Mouse (Mus musculus): ENCODE data around the gene Il12rb1.

Il12rb1 gene

DNA sequence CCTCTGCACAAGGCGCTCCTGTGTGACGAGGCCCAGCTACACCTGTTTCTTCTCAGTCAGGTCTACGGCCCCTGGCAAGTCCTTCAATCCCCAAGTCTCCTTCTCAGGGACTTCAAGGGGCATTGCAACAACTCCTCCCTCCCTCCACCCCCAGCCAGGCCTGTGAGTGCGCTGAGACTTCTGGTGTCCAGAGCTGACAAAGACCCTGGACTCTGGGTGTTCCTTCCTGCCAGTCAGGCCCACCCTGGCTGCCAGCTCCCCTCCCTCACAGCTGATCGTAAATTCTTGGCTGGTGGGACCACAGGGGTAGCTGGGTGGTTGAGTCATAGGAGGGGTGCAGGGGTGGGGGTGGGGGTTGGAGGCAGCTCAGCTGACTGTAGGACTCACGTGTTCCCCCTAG, 43.6 kb downstream of the Il12rb1 start:
- DNase-seq (ENCODE audit: low spot score) = no peak

DNA sequence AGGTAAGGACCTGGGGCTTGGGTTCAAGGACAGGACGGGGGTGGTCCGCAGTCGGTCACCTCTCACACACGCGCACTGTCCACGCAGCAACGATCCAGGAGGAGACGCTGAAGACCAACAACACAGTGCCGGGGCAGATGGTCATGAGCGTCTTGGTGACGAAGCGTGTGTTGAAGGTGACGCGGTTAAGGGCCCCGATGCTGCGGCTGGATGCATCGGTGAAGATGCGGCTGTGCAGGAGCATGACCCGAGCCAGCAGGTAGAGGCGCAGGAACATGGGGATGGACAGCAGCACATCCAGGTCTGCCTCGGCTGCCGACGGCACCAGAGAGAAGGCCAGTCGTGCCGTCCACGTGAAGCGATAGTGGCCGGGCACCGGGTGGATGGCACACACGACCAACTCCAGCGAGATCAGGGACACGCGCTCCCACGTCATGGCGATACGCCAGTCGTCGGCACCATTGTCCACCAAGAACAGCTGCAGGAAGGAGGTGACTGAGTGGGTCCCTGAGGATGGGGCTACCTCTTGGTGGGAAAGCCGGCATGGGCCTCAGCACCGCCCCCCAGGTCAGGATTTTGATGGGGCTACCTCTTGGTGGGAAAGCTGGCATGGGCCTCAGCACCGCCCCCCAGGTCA, 44.5 kb downstream of the Il12rb1 start:
- no peak for DNase-seq (ENCODE audit: low spot score)

GRCm38 (mm10) chr8:70853863-70854262, 45.6 kb downstream of the Il12rb1 start:
- DNase-seq (ENCODE audit: low spot score) = no peak

GRCm38 (mm10) chr8:70856028-70856427, 47.8 kb downstream of the Il12rb1 start:
- DNase-seq (ENCODE audit: low spot score) = no peak

- no peak for DNase-seq (ENCODE audit: low spot score)
Observed at GRCm38 (mm10) chr8:70856541-70857197, 48.4 kb downstream of the Il12rb1 start.

- no peak for DNase-seq (ENCODE audit: low spot score)
Observed at GRCm38 (mm10) chr8:70857516-70857915, 49.3 kb downstream of the Il12rb1 start.

DNA sequence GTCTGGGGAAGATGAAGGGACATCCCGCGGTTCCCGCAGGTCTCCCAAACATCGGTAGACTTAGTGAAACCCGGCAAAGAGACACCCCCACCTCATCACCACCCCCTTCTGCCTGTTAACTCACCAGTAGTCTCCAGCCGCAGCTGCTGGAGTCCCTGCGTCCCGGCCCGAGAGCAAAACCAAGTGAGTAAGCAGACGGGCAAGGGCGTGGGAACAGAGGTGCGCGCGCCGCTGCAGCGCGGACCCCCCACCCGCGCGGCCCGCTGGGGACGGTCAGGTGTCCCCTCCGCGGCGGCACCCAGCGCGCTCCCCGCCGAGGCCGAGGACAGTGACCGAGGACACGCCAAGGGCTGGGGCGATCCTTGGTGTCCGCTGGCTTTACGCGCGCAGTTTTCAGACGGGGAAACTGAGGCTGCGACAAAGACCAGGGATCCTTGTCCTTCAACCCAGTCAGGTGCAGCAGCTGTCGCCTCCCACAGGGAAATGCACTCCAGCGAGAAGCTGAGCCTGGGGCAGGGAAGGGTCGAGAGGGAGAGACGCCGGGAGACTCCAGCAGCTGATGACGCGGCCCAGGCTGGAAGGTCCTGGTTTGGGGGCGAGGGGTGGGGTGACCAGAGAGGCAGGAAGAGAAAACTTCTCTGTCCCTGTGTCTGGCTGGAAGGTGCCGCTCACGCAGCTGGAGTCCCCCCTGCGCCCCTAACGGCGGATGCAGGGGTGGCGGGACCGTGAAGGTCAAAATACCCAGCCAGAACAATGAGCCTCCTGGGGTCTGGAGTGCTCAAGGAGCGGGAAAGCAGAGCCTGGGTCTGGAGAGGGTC, 54.8 kb downstream of the Il12rb1 start, which contains the start of gene Kcnn1:
Kcnn1 (minus strand) TSS at position 435 of the 818 bp plus-strand sequence.
- DNase-seq (ENCODE audit: low spot score) = no peak

DNA sequence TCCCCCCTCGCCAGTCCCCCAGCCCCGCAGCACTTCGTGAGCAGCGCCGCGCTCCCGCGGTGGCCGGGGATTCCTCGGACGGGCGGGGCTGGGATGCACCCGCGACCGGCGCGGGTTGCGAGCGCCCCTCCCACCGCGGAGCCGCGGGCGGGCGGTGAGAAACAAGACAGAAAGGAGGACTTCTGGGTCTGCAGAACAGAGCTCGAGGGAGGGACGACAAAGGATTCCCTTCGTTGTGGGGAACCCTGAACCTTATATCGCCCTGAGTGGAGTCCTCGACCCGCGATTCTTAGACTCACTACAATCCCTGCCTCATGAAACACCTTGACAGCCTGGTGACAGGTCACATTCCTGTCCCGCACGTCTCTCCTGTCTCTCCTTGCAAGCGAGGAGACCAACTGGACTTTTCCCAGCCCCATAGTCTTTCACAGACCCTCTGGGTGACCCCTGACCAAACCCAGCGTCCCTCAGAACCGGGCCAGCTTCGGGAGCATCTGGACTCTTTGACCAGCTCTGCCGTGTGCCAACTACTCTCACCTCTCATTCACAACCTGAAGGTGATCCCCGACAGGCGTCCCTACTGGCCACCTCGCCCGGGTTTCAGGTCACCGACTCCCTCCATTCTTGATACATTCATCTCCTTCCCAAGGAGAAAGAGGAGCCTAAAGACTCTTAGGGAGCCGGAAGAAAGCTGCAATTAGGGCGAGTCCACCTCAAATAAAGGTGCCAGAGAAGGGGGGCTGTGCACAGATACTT, 55.9 kb downstream of the Il12rb1 start:
- no peak for DNase-seq (ENCODE audit: low spot score)

- DNase-seq (ENCODE audit: low spot score) = no peak
Observed at GRCm38 (mm10) chr8:70864712-70865221, 56.5 kb downstream of the Il12rb1 start.

GRCm38 (mm10) chr8:70865350-70866000, 57.2 kb downstream of the Il12rb1 start:
- DNase-seq (ENCODE audit: low spot score) = peak; percentile 96

DNA sequence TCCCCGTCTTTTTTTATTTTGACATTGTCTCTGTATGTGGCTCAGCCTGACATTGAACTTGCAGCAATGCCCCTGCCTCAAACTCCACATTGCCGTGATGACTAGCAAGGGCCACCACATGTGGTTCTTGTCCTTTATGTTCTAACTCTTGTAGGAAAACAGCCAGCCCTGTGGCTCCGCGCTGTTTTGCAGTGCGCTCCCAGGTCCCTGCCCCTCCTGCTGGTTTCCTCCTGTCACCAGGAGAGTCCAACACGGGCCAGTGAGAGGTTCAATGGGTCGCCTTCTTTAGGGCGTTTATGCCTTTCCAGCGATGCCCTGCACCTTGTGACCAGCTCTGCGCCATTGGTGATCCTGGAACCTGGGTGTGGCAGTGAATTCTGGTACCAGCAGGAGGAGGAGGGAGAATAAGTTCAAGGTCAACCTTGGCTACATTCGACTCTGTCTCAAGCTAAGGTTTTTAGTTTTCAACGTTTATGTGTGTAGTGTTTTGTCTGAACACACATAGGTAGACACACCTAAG, 57.8 kb downstream of the Il12rb1 start:
- no peak for DNase-seq (ENCODE audit: low spot score)

- DNase-seq (ENCODE audit: low spot score) = no peak
Observed at GRCm38 (mm10) chr8:70866566-70866965, 58.3 kb downstream of the Il12rb1 start.

- DNase-seq (ENCODE audit: low spot score) = no peak
Observed at GRCm38 (mm10) chr8:70868559-70869198, 60.4 kb downstream of the Il12rb1 start.

GRCm38 (mm10) chr8:70869199-70869571, 60.9 kb downstream of the Il12rb1 start:
- no peak for DNase-seq (ENCODE audit: low spot score)

DNA sequence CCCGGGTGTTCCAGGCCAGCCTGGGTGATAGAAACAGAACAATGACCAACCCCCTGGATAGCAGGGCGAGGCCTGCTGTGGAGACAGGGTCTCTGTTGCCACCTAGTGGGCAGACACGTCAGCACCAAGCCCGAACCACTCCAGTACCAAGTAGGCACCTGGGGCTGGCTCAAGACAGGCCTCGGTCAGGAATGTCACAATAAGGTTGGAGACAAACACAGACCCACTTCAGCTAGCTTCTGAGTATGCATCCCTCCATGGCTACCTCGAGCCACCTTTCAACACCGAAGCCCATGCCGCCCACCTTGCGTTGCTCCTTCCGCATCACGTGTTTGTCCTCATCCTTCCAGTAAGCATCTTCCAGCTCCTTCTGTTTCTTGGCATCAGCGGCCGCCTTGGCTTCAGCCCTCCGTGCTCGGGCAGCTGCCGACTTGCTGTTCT, 61.4 kb downstream of the Il12rb1 start:
- no peak for DNase-seq (ENCODE audit: low spot score)

All from ovary, postnatal 10 days (tissue).